Comparison of ENCODE assay signal across 23 mouse cellular contexts in the genomic region with DNA sequence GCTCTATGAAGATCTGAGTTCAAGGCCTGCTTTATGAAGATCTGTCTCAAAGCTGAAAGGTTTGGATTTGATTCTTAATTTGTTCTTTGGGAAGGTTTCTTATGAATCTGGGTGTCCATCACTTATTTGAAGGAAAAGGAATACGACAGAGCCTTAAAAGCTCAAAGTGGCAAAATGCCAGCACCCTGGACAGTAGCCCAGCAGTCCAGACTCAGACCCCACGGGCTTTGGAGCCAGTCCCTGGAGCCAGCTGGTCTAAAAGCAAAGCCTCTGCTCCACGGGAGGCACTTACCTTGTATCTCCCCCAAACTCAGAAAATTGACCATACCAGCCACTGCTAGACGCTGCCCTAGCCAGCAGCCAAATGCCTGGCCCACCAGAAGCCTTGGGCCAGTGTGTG.
DNase-seq lines count a peak whose midpoint lies in the region; ATAC-seq lines count a peak whose summit lies in the region.
"Had no signal": no experiment of that assay in that cellular context is flagged by ENCODE, and none has a peak within 500 bp of the region (broad histone marks: within the 10 kb centered on the region; RNA-seq: fewer than 3 reads in every experiment).

No protein-coding gene starts in this region.

- H3K27ac ChIP-seq in midbrain, embryonic 16.5 days (ENCODE audit: low read length), result no peak overlapping the region
- H3K27ac ChIP-seq: forebrain, embryonic 13.5 days; gastrocnemius, adult 2 months; hindbrain, embryonic 12.5 days; limb, embryonic 13.5 days; liver, embryonic 12.5 days; lung, embryonic 15.5 days; neural tube, embryonic 12.5 days; stomach, postnatal 0 days had no signal

- no peak for ATAC-seq in midbrain, embryonic 16.5 days
- ATAC-seq: forebrain, embryonic 13.5 days; liver, embryonic 12.5 days had no signal

- DNase-seq in cerebellum, postnatal 14 days, result peak; percentile 19 to 22
- no peak for DNase-seq in cerebellum, adult 11-12 months
- DNase-seq in kidney, postnatal 14 days, result peak; percentile 21
- no peak for DNase-seq in kidney, adult 18-20 months
- DNase-seq in lung, postnatal 4 days, result peak; percentile 26 to 53
- DNase-seq in lung, postnatal 25 days (ENCODE audit: low spot score), result no peak
- DNase-seq: gastrocnemius, adult 2 months; kidney, adult 11 months; kidney, postnatal 25 days; layer of hippocampus, postnatal 36 days; midbrain, embryonic 14.5 days; right cerebral cortex, postnatal 14 days; thymus, adult 2 months; thymus, postnatal 4 days had no signal

- no peaks in the 10 kb centered on the region for H3K9me3 ChIP-seq in midbrain, embryonic 16.5 days (replicated peaks; ENCODE audit: control insufficient read depth, low read length, poor library complexity, severe bottlenecking)
- H3K9me3 ChIP-seq: forebrain, embryonic 13.5 days; hindbrain, embryonic 12.5 days; limb, embryonic 13.5 days; liver, embryonic 12.5 days; lung, embryonic 15.5 days; neural tube, embryonic 12.5 days had no signal

- no peak overlapping the region for H3K4me3 ChIP-seq in midbrain, embryonic 16.5 days (ENCODE audit: low read depth, low read length)
- H3K4me3 ChIP-seq: forebrain, embryonic 13.5 days; gastrocnemius, adult 2 months; hindbrain, embryonic 12.5 days; limb, embryonic 13.5 days; liver, embryonic 12.5 days; lung, embryonic 15.5 days; neural tube, embryonic 12.5 days had no signal

- no peak overlapping the region for H3K9ac ChIP-seq in midbrain, embryonic 16.5 days (ENCODE audit: low read depth, low read length)
- H3K9ac ChIP-seq: forebrain, embryonic 13.5 days; hindbrain, embryonic 12.5 days; liver, embryonic 12.5 days; lung, embryonic 15.5 days; neural tube, embryonic 12.5 days had no signal

- no peaks in the 10 kb centered on the region for H3K4me1 ChIP-seq in midbrain, embryonic 16.5 days (ENCODE audit: control insufficient read depth, insufficient read depth, low read length)
- H3K4me1 ChIP-seq: forebrain, embryonic 13.5 days; liver, embryonic 12.5 days; neural tube, embryonic 12.5 days had no signal

- no peaks in the 10 kb centered on the region for H3K27me3 ChIP-seq in midbrain, embryonic 16.5 days (ENCODE audit: control insufficient read depth, insufficient read depth, low read depth, low read length)
- H3K27me3 ChIP-seq: forebrain, embryonic 13.5 days; limb, embryonic 13.5 days; lung, embryonic 15.5 days; neural tube, embryonic 12.5 days had no signal

- no peaks in the 10 kb centered on the region for H3K36me3 ChIP-seq in midbrain, embryonic 16.5 days (ENCODE audit: control insufficient read depth, insufficient read depth, low read length)
- H3K36me3 ChIP-seq: hindbrain, embryonic 12.5 days; limb, embryonic 13.5 days; liver, embryonic 12.5 days; lung, embryonic 15.5 days; neural tube, embryonic 12.5 days had no signal

- no peak overlapping the region for H3K4me2 ChIP-seq in midbrain, embryonic 16.5 days (ENCODE audit: low read length)
- H3K4me2 ChIP-seq: forebrain, embryonic 13.5 days; heart, embryonic 11.5 days; hindbrain, embryonic 12.5 days; limb, embryonic 13.5 days; liver, embryonic 12.5 days; lung, embryonic 15.5 days; neural tube, embryonic 12.5 days had no signal

- 63% methylated on average over 4 of the region's 4 CpGs for WGBS in midbrain, embryonic 16.5 days

Comparison
In these comparisons a context has a peak if more than half of its experiments do, and no peak if none do; other contexts are left out.
1. DNase-seq: peak in cerebellum, postnatal 14 days (2 of 2), kidney, postnatal 14 days (single experiment) and lung, postnatal 4 days (2 of 2); none in cerebellum, adult 11-12 months (single experiment), kidney, adult 18-20 months (single experiment) and lung, postnatal 25 days (single experiment).